Mouse (Mus musculus): ENCODE data around the gene Trpc2. TPM values are rescaled to one million over a fixed set of nuclear protein-coding genes. Genes with fewer than 3 reads are reported as not detected.

The Trpc2 gene
- 3.5 and 3.9 TPM in 2 replicates for polyA plus RNA-seq (2012; rRNA removed)

GRCm38 (mm10) chr7:102082816-102083215 lies at the start of gene Trpc2:
TSS of gene Trpc2 (plus strand) at chr7:102083116.

GRCm38 (mm10) chr7:102065046-102065891 lies 17.6 kb upstream of the Trpc2 start, which contains the start of the genes Rnf121, Xndc1 and Xntrpc:
TSS of gene Rnf121 (minus strand) at chr7:102065469.
TSS of gene Xndc1 (plus strand) at chr7:102065511.
TSS of gene Xntrpc (plus strand) at chr7:102065713.

DNA sequence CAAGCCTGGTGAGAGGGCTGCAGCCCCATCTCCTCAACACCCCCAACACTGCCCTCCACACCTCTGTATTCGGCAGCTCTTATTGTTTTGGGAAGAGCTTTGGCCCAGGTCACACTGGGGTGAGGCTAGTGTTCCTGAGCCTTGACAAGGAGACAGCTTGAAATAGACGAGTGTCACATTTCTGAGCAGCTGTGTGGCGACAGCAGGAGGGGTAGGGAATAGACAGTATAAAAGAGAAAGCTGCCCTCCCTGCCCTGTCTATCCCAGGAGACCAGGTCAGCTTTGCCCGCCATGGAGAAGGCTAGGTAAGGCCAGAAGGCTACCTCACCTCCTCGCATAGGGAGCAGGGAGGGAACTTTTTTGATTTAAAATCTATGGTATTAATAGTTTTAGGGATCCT lies 18.6 kb downstream of the Trpc2 start, which contains the start of gene Art1:
Gene Art1 (plus strand): TSS at position 257 of the 400 bp plus-strand sequence.

DNA sequence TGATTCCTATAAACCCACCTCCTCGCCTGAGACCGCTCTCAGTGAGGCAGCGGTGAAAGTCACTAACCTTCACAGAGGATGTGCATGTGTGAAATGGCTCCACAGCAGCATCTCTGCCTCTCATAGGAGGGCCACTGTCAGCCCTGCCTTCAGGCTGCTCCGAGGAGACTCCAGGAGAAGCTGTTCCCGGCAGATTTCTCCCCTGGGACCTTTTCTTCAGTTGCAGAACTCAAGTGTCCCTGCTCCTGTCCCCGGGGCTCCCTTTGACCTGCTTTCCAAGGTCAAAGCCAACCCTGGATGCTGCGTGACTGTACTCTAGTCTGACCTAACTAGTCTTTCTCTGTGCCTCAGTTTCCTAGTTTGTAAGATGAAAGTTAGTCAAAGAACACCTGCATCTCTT lies 26.3 kb downstream of the Trpc2 start, which contains the start of gene Art5:
Gene Art5 (minus strand): TSS at position 319 of the 400 bp plus-strand sequence.

DNA sequence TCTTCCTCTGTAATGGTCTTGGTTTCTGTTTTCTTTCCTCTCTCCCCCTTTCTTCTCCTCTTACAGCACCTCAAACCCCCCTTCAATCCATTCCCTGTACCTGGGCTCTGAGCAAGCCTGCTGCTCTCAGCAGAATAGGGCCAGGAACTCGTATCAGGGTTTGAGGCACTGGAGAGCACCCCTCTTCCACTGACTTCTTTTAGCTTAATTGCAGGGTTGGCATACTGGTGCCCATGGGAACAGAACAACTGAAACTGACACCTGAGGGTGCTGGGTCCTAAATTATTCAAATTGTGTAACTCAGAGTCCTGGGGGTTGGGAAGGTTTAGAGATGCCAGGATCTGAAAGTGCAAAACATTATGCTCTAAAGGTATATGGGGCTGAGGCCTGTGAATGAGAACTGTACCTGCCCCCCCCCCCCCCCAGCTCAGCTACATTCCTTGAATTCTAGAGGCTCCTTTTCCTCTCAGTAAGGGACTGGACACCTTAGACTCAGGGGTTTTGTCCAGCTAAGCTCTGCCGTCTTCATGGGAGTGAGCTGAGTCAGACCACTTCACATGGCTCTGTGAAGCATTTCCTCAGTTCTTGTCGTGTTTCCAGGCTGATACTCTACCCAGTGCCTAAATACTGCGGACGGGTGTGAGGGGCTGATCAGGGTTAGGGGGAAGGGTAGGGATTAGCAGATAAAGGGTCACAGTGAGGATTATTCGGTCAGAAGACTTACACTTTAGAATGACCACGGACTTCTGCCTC lies 33.8 kb downstream of the Trpc2 start, which contains the start of gene Chrna10:
Gene Chrna10 (minus strand): TSS at position 250 of the 753 bp plus-strand sequence.

Other genes starting within 250 kb of the Trpc2 start
- 36.5 and 44.2 TPM in 2 replicates for gene Inppl1, start 244.9 kb upstream of the Trpc2 start, polyA plus RNA-seq (2012; rRNA removed)
- gene Folr2, start 225.9 kb upstream of the Trpc2 start, polyA plus RNA-seq (2012; rRNA removed): 4.2 and 4.7 TPM in 2 replicates
- gene Anapc15, start 219.4 kb upstream of the Trpc2 start, polyA plus RNA-seq (2012; rRNA removed): 101 and 125 TPM in 2 replicates
- 15.2 and 17.3 TPM in 2 replicates for gene Folr1, start 212.3 kb upstream of the Trpc2 start, polyA plus RNA-seq (2012; rRNA removed)
- 167 and 175 TPM in 2 replicates for gene Lamtor1, start 177.2 kb upstream of the Trpc2 start, polyA plus RNA-seq (2012; rRNA removed)
- 0.22 and 0.29 TPM in 2 replicates for gene Tomt, start 176.8 kb upstream of the Trpc2 start, polyA plus RNA-seq (2012; rRNA removed)
- gene Lrrc51, start 149.2 kb upstream of the Trpc2 start, polyA plus RNA-seq (2012; rRNA removed): 9.4 and 12.1 TPM in 2 replicates
- 84.8 and 87.9 TPM in 2 replicates for gene Numa1, start 149.0 kb upstream of the Trpc2 start, polyA plus RNA-seq (2012; rRNA removed)
- 17.8 and 19.2 TPM in 2 replicates for gene Il18bp, start 64.4 kb upstream of the Trpc2 start, polyA plus RNA-seq (2012; rRNA removed)
- 84.0 and 84.5 TPM in 2 replicates for gene Rnf121, start 17.6 kb upstream of the Trpc2 start, polyA plus RNA-seq (2012; rRNA removed)
- 57.8 and 59.0 TPM in 2 replicates for gene Xndc1, start 17.6 kb upstream of the Trpc2 start, polyA plus RNA-seq (2012; rRNA removed)
- 7.0 and 7.4 TPM in 2 replicates for gene Xntrpc, start 17.4 kb upstream of the Trpc2 start, polyA plus RNA-seq (2012; rRNA removed)
- gene Art1, start 18.6 kb downstream of the Trpc2 start, polyA plus RNA-seq (2012; rRNA removed): 0.43 and 2.9 TPM in 2 replicates
- 0.63 and 0.76 TPM in 2 replicates for gene Art5, start 26.4 kb downstream of the Trpc2 start, polyA plus RNA-seq (2012; rRNA removed)
- 0.03 and 0.05 TPM in 2 replicates for gene Chrna10, start 33.7 kb downstream of the Trpc2 start, polyA plus RNA-seq (2012; rRNA removed)
- 21.1 and 22.0 TPM in 2 replicates for gene Nup98, start 127.1 kb downstream of the Trpc2 start, polyA plus RNA-seq (2012; rRNA removed)
- gene Pgap2, start 127.1 kb downstream of the Trpc2 start, polyA plus RNA-seq (2012; rRNA removed): 46.1 and 46.4 TPM in 2 replicates
- 12.7 and 19.3 TPM in 2 replicates for gene Rhog, start 172.9 kb downstream of the Trpc2 start, polyA plus RNA-seq (2012; rRNA removed)
- 16.5 and 23.0 TPM in 2 replicates for gene Stim1, start 184.7 kb downstream of the Trpc2 start, polyA plus RNA-seq (2012; rRNA removed)

All from central nervous system, embryonic 14 days (tissue).